Mouse (Mus musculus) liver, embryonic 14.5 days (tissue): ENCODE measurements around the gene Pou5f1.

Experiments
- CTCF ChIP-seq: IDR thresholded peaks from 2 replicates; pipeline ENCODE4 v1.5.1; 2016; ENCODE audit warnings: antibody characterized with exemption, low read depth, control low read depth
- EP300 ChIP-seq: IDR thresholded peaks from 2 replicates; pipeline ENCODE4 v1.6.1; 2016; ENCODE audit warnings: antibody characterized with exemption, low read depth

GRCm38 (mm10) chr17:35548636-35549035 is 42.8 kb downstream of the Pou5f1 start:
- no peak for TF ChIP-seq CTCF
- TF ChIP-seq EP300 = no peak
